Mouse (Mus musculus) intestine, embryonic 15.5 days (tissue): ENCODE measurements around the gene Fam124b. TPM values are rescaled to one million over a fixed set of nuclear protein-coding genes. Genes with fewer than 3 reads are reported as not detected.

ENCODE experiments used
- ATAC-seq: fragments of 200-750 bp; cut with Nextera tagmentation; 2 replicates; pipeline ENCODE4 v1.8.0; 2017; ENCODE audit warnings: moderate TSS enrichment, moderate library complexity
- H3K27ac ChIP-seq: fragments of 300-500 bp; sonication (generic); 2 replicates; pipeline ENCODE4 v1.5.1; 2015; ENCODE audit warnings: mild to moderate bottlenecking, inconsistent platforms
- H3K27me3 ChIP-seq: fragments of 300-500 bp; sonication (generic); replicated peaks from 2 replicates; pipeline ENCODE4 v1.6.1; 2015; ENCODE audit warnings: inconsistent platforms
- H3K36me3 ChIP-seq: fragments of 300-500 bp; sonication (generic); 2 replicates; pipeline ENCODE4 v1.6.1; 2015; ENCODE audit warnings: inconsistent platforms
- H3K4me1 ChIP-seq: fragments of 300-500 bp; sonication (generic); replicated peaks from 2 replicates; pipeline ENCODE4 v1.6.1; 2015; ENCODE audit warnings: inconsistent platforms
- H3K4me2 ChIP-seq: fragments of 300-500 bp; sonication (generic); replicated peaks from 2 replicates; pipeline ENCODE4 v1.6.1; 2015; ENCODE audit warnings: mild to moderate bottlenecking, inconsistent platforms
- H3K4me3 ChIP-seq: fragments of 300-500 bp; sonication (generic); replicated peaks from 2 replicates; pipeline ENCODE4 v1.5.1; 2015; ENCODE audit warnings: inconsistent platforms
- H3K9ac ChIP-seq: fragments of 300-500 bp; sonication (generic); 2 replicates; pipeline ENCODE4 v1.6.1; 2015; ENCODE audit warnings: inconsistent platforms
- H3K9me3 ChIP-seq: fragments of 300-500 bp; sonication (generic); 2 replicates; pipeline ENCODE4 v1.6.1; 2016; ENCODE audit warnings: inconsistent platforms
- WGBS: fragments of 180-500 bp; shearing (Covaris S2); methylation state at CpG from one replicate; pipeline ENCODE4 v1.1.7; 2015; 5-methylcytosine and 5-hydroxymethylcytosine counted together
- polyA plus RNA-seq: library from polyadenylated mRNA; unstranded; fragments of >200 nt; fragmentation: Nextera tagmentation; extraction: Ambion mirVana; gene quantifications from 2 replicates; pipeline ENCODE4 v1.2.1, GENCODE M21; 2015

Fam124b gene
- polyA plus RNA-seq, 1 experiment from 2014 or later, result 0.93 TPM

GRCm38 (mm10) chr1:80224839-80225412, 6.7 kb upstream of the Fam124b start:
- H3K9ac ChIP-seq, result no peak overlapping the region
- H3K4me3 ChIP-seq, result no peak overlapping the region
- no peak overlapping the region for H3K27ac ChIP-seq
- ATAC-seq, result no peak
- H3K36me3 ChIP-seq, result no peaks in the 10 kb centered on the region
- no peaks in the 10 kb centered on the region for H3K9me3 ChIP-seq
- no peak overlapping the region for H3K4me2 ChIP-seq
- 41% methylated on average over 3 of the region's 3 CpGs for WGBS
- H3K27me3 ChIP-seq, result no peaks in the 10 kb centered on the region
- no peaks in the 10 kb centered on the region for H3K4me1 ChIP-seq

GRCm38 (mm10) chr1:80221151-80221550, 2.9 kb upstream of the Fam124b start:
- ATAC-seq, result no peak
- H3K9me3 ChIP-seq, result no peaks in the 10 kb centered on the region
- no peak overlapping the region for H3K27ac ChIP-seq
- H3K36me3 ChIP-seq, result no peaks in the 10 kb centered on the region
- no peak overlapping the region for H3K4me3 ChIP-seq
- H3K9ac ChIP-seq, result no peak overlapping the region
- H3K27me3 ChIP-seq, result no peaks in the 10 kb centered on the region
- no peaks in the 10 kb centered on the region for H3K4me1 ChIP-seq
- H3K4me2 ChIP-seq, result no peak overlapping the region
- 70% methylated on average over 4 of the region's 4 CpGs for WGBS

GRCm38 (mm10) chr1:80213826-80214225, 4.4 kb downstream of the Fam124b start:
- no peak overlapping the region for H3K4me2 ChIP-seq
- H3K36me3 ChIP-seq, result no peaks in the 10 kb centered on the region
- no peak overlapping the region for H3K4me3 ChIP-seq
- H3K9me3 ChIP-seq, result no peaks in the 10 kb centered on the region
- 72% methylated on average over 9 of the region's 9 CpGs for WGBS
- peak; percentile 47; the same call in 1 of the 2 replicates for ATAC-seq
- H3K27ac ChIP-seq, result no peak overlapping the region
- no peak overlapping the region for H3K9ac ChIP-seq
- no peaks in the 10 kb centered on the region for H3K4me1 ChIP-seq
- no peaks in the 10 kb centered on the region for H3K27me3 ChIP-seq

- WGBS, result 85% methylated on average over 10 of the region's 10 CpGs
- no peaks in the 10 kb centered on the region for H3K4me1 ChIP-seq
- no peaks in the 10 kb centered on the region for H3K9me3 ChIP-seq
- H3K36me3 ChIP-seq, result no peaks in the 10 kb centered on the region
- peak overlapping the region; percentile 36; the same call in 1 of the 2 replicates for H3K27ac ChIP-seq
- no peaks in the 10 kb centered on the region for H3K27me3 ChIP-seq
- H3K4me2 ChIP-seq, result peak overlapping the region; percentile 9; the same call in 1 of the 2 replicates
- no peak overlapping the region for H3K9ac ChIP-seq
- no peak for ATAC-seq
- H3K4me3 ChIP-seq, result no peak overlapping the region; the same call in 1 of the 2 replicates
Measured at GRCm38 (mm10) chr1:80213146-80213545, 5.1 kb downstream of the Fam124b start.

GRCm38 (mm10) chr1:80202314-80202713, 16.0 kb downstream of the Fam124b start:
- Histone ChIP-seq H3K36me3 (no peaks in the 10 kb centered on the region), H3K9ac (no peak overlapping the region), H3K4me2 (no peak overlapping the region), H3K4me1 (no peaks in the 10 kb centered on the region), H3K4me3 (no peak overlapping the region), H3K27me3 (no peaks in the 10 kb centered on the region), H3K27ac (no peak overlapping the region), H3K9me3 (no peaks in the 10 kb centered on the region)
- ATAC-seq, result no peak
- WGBS, result 87% methylated on average over 3 of the region's 3 CpGs

DNA sequence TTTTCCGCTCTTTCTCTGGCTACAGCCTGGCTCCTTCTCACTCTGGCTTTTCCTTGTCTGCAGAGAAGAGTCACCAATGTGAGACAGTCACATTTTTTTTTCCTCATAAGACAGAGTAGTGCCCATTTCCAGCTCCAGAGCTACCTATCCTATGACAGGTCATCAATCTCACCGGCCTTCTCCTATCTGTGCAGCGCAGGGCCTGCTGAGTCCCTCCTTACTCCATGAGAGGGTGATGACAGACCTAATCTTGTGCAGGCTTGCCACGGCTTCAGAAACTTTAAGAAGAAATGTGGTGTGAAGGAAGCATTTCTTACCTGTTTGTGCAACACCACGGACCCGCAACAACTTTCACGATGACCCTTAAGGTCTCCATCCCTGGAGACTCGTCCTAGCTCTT, 25.4 kb downstream of the Fam124b start:
- no peak for ATAC-seq
- 87% methylated on average over 8 of the region's 8 CpGs for WGBS
- no peaks in the 10 kb centered on the region for H3K36me3 ChIP-seq

GRCm38 (mm10) chr1:80181414-80181805, 36.9 kb downstream of the Fam124b start:
- H3K36me3 ChIP-seq, result no peaks in the 10 kb centered on the region
- no peak for ATAC-seq
- 52% methylated on average over 3 of the region's 3 CpGs for WGBS
- no peaks in the 10 kb centered on the region for H3K27me3 ChIP-seq
- no peak overlapping the region for H3K27ac ChIP-seq
- H3K4me1 ChIP-seq, result no peaks in the 10 kb centered on the region
- H3K9me3 ChIP-seq, result no peaks in the 10 kb centered on the region
- H3K4me2 ChIP-seq, result no peak overlapping the region
- no peak overlapping the region for H3K4me3 ChIP-seq
- no peak overlapping the region for H3K9ac ChIP-seq

More for the DNA sequence above, 25.4 kb downstream of the Fam124b start:
- Histone ChIP-seq H3K4me3 (no peak overlapping the region), H3K27me3 (no peaks in the 10 kb centered on the region), H3K9ac (no peak overlapping the region), H3K27ac (no peak overlapping the region), H3K4me1 (no peaks in the 10 kb centered on the region), H3K9me3 (no peaks in the 10 kb centered on the region), H3K4me2 (no peak overlapping the region)

GRCm38 (mm10) chr1:80180767-80181413, 37.4 kb downstream of the Fam124b start:
- Histone ChIP-seq H3K9ac (no peak overlapping the region), H3K4me3 (no peak overlapping the region), H3K27ac (no peak overlapping the region), H3K9me3 (no peaks in the 10 kb centered on the region), H3K4me2 (no peak overlapping the region), H3K36me3 (no peaks in the 10 kb centered on the region), H3K27me3 (no peaks in the 10 kb centered on the region), H3K4me1 (no peaks in the 10 kb centered on the region)
- no peak for ATAC-seq
- 40% methylated on average over 13 of the region's 13 CpGs for WGBS

DNA sequence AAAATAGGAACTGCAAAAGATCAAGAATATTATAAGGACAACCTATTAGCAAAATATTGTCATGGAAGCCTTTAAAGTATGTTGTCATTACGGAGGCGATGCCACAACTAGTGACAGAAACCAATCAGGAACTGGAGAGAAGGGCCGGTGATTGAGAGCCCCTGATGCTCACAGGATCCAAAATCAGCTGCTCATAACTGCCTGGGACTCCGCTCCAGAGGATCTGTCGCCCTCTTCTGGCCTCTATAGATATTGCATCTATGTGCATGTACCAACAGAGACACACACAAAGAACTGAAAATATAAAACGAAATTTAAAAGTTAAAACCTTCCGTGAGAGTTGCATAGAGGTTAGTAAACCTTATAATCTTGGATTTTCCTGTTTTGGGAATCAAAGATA, 38.1 kb downstream of the Fam124b start:
- 63% methylated on average over 7 of the region's 7 CpGs for WGBS
- no peak overlapping the region for H3K4me3 ChIP-seq
- H3K27me3 ChIP-seq, result no peaks in the 10 kb centered on the region
- H3K9ac ChIP-seq, result no peak overlapping the region
- no peak overlapping the region for H3K27ac ChIP-seq
- H3K36me3 ChIP-seq, result no peaks in the 10 kb centered on the region
- no peaks in the 10 kb centered on the region for H3K4me1 ChIP-seq
- ATAC-seq, result no peak
- no peaks in the 10 kb centered on the region for H3K9me3 ChIP-seq
- no peak overlapping the region for H3K4me2 ChIP-seq

GRCm38 (mm10) chr1:80177651-80178382, 40.5 kb downstream of the Fam124b start:
- Histone ChIP-seq H3K4me1 (no peaks in the 10 kb centered on the region), H3K9me3 (no peaks in the 10 kb centered on the region), H3K36me3 (no peaks in the 10 kb centered on the region), H3K27me3 (no peaks in the 10 kb centered on the region), H3K9ac (no peak overlapping the region), H3K27ac (no peak overlapping the region), H3K4me3 (no peak overlapping the region), H3K4me2 (no peak overlapping the region)
- ATAC-seq, result no peak
- 66% methylated on average over 11 of the region's 11 CpGs for WGBS

GRCm38 (mm10) chr1:80167706-80168105, 50.6 kb downstream of the Fam124b start:
- no peaks in the 10 kb centered on the region for H3K4me1 ChIP-seq
- WGBS, result 82% methylated on average over 5 of the region's 5 CpGs

GRCm38 (mm10) chr1:80166577-80166976, 51.7 kb downstream of the Fam124b start:
- H3K9ac ChIP-seq, result no peak overlapping the region
- ATAC-seq, result no peak
- no peak overlapping the region for H3K27ac ChIP-seq
- no peaks in the 10 kb centered on the region for H3K4me1 ChIP-seq
- WGBS, result 69% methylated on average over 4 of the region's 4 CpGs
- no peaks in the 10 kb centered on the region for H3K27me3 ChIP-seq
- no peak overlapping the region for H3K4me2 ChIP-seq
- no peak overlapping the region for H3K4me3 ChIP-seq
- no peaks in the 10 kb centered on the region for H3K9me3 ChIP-seq
- no peaks in the 10 kb centered on the region for H3K36me3 ChIP-seq

More at GRCm38 (mm10) chr1:80167706-80168105, 50.6 kb downstream of the Fam124b start:
- no peak overlapping the region for H3K4me3 ChIP-seq
- H3K9ac ChIP-seq, result no peak overlapping the region
- no peak overlapping the region for H3K4me2 ChIP-seq
- H3K36me3 ChIP-seq, result no peaks in the 10 kb centered on the region
- no peaks in the 10 kb centered on the region for H3K27me3 ChIP-seq
- ATAC-seq, result no peak
- H3K9me3 ChIP-seq, result no peaks in the 10 kb centered on the region
- H3K27ac ChIP-seq, result no peak overlapping the region
